Mouse (Mus musculus): ENCODE results near the gene Pusl1. TPM values are rescaled to one million over a fixed set of nuclear protein-coding genes. Genes with fewer than 3 reads are reported as not detected.

Pusl1 gene
- total RNA-seq (2023): 35.7 TPM

DNA sequence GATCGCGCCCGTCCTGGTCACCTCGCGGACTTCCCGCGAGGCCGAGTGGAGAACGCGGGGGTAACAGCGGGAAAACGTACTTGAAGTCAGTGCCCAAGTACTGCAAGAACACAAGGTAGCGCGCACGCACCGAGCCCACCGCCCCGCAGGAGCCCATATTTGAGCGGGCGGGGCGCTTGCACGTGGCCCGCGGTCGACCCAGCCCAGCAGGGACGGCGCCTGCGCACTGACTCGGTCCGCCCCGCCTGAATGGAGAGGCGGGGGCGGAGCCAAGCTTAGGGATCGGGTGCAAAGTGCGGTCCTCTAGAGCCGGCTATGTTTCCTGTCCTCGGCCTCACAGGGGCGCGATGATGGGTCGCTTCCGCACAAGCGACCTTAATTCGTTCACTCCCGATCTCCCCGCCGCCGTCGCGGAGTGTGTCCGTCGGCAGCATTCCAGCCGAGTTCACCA is at the start of gene Pusl1, which contains the start of gene Acap3:
TSS of gene Pusl1 (minus strand) at position 231 of the 451 bp plus-strand sequence.
TSS of gene Acap3 (plus strand) at position 272 of the 451 bp plus-strand sequence.

DNA sequence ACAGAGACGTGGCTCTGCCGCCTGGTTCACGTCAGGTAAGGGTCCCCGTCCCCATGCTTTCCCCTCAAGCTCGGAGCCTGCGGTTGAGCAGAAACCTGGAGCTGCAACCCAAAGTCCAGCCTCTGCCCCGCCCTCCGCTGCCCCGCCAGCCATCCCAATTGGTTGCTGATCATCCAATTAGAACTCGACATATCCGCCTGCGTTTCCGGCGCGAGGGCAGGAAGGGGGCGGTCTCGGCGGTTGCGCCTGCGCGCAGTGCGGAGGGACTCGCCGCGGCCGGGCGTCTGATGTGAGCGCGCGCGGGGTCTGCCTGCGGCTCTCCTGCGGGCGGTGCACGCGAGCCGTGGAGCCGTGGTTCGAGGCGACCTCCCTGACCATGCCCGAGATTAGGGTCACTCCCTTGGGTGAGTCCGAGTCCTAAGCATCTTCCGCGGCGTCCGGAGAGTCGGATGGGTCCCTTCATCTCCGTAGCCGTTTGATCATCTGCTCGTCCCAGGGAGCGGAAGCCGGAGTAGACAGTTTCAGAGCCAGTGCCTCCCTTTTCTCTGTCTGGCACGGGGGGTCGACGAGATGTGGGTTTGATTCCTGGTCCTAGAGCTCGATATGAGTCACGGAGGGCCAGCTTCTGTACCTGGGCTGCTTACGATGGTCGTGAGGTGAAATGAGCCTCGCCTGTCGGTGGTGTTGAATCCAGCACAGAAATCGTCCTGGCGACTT is 22.1 kb downstream of the Pusl1 start, which contains the start of the genes Cptp and Ints11:
TSS of gene Cptp (minus strand) at position 124 of the 717 bp plus-strand sequence.
TSS of gene Ints11 (plus strand) at position 230 of the 717 bp plus-strand sequence.

GRCm38 (mm10) chr4:155863001-155863400 is 28.6 kb downstream of the Pusl1 start, which contains the start of gene Tas1r3:
Gene Tas1r3, minus strand, starts transcription at chr4:155863362.

DNA sequence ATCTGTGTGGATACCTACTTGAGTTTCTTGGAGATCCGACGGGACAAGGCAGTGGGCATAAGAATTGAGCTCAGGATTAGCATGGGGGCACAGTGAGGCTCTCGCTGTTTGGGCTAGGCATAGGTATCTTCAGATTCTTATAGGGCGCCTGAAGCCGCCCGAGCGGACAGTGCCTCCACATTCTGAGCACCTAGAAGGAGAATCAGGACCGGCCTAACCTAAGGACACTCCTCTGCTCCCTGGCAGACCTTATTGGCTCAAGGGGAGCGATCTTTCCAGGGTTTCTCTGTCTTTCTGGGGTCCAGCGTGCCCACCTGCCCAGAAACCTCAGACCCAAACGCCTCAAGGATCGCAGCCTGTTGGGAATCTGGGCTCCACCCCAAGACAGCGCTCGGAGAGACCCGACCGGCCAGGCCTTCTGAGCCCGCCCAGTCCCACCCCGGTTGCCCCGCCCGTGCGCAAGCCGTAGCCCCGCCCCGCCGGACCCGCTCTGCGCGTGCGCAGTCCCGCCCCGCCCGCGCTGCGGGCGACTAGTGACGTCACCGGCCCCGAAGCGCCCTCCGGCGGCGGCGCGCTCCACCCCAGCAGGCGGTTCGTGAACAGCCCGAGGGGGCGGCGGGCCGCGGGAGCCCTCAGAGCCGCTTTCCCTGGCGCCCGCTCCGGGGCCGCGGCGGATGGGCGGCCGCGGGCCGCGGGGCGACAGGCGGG is 44.6 kb downstream of the Pusl1 start, which contains the start of gene Dvl1:
TSS of gene Dvl1 (plus strand) at position 532 of the 708 bp plus-strand sequence.

GRCm38 (mm10) chr4:155839483-155839910 is 52.1 kb downstream of the Pusl1 start, which contains the start of gene Mxra8:
Gene Mxra8, plus strand, starts transcription at chr4:155839680.

Other genes with a start within 250 kb of the Pusl1 start
- not detected for gene Gm10563, start 246.4 kb downstream of the Pusl1 start, total RNA-seq (2023)
- gene Mmp23, start 238.4 kb downstream of the Pusl1 start, total RNA-seq (2023): 0.71 TPM
- 47.1 TPM for gene Mib2, start 222.6 kb downstream of the Pusl1 start, total RNA-seq (2023)
- gene Fndc10, start 197.4 kb downstream of the Pusl1 start, total RNA-seq (2023): 10.1 TPM
- gene Ssu72, start 187.0 kb downstream of the Pusl1 start, total RNA-seq (2023): 79.3 TPM
- 1.0 TPM for gene Tmem240, start 157.0 kb downstream of the Pusl1 start, total RNA-seq (2023)
- gene Atad3a, start 130.7 kb downstream of the Pusl1 start, total RNA-seq (2023): 54.1 TPM
- gene Vwa1, start 117.1 kb downstream of the Pusl1 start, total RNA-seq (2023): not detected
- gene Tmem88b, start 105.9 kb downstream of the Pusl1 start, total RNA-seq (2023): not detected
- gene Ankrd65, start 101.3 kb downstream of the Pusl1 start, total RNA-seq (2023): not detected
- 39.3 TPM for gene Mrpl20, start 88.9 kb downstream of the Pusl1 start, total RNA-seq (2023)
- 235 TPM for gene Ccnl2, start 79.3 kb downstream of the Pusl1 start, total RNA-seq (2023)
- gene Aurkaip1, start 60.5 kb downstream of the Pusl1 start, total RNA-seq (2023): 99.7 TPM
- gene Mxra8, start 52.1 kb downstream of the Pusl1 start, total RNA-seq (2023): 8.3 TPM
- 78.7 TPM for gene Dvl1, start 44.4 kb downstream of the Pusl1 start, total RNA-seq (2023)
- 1.6 TPM for gene Tas1r3, start 28.4 kb downstream of the Pusl1 start, total RNA-seq (2023)
- gene Cptp, start 22.3 kb downstream of the Pusl1 start, total RNA-seq (2023): 11.3 TPM
- 68.1 TPM for gene Ints11, start 22.2 kb downstream of the Pusl1 start, total RNA-seq (2023)
- 61.9 TPM for gene Acap3, start within 50 bp of the Pusl1 start, total RNA-seq (2023)
- gene Ube2j2, start 52.0 kb upstream of the Pusl1 start, total RNA-seq (2023): 130 TPM
- 7.0 TPM for gene C1qtnf12, start 70.5 kb upstream of the Pusl1 start, total RNA-seq (2023)
- gene B3galt6, start 100.9 kb upstream of the Pusl1 start, total RNA-seq (2023): 4.0 TPM
- gene Sdf4, start 101.1 kb upstream of the Pusl1 start, total RNA-seq (2023): 200 TPM
- gene Tnfrsf4, start 122.1 kb upstream of the Pusl1 start, total RNA-seq (2023): 24.3 TPM
- gene Tnfrsf18, start 134.4 kb upstream of the Pusl1 start, total RNA-seq (2023): 65.3 TPM
- gene Ttll10, start 167.6 kb upstream of the Pusl1 start, total RNA-seq (2023): not detected
- gene 9430015G10Rik, start 218.2 kb upstream of the Pusl1 start, total RNA-seq (2023): 48.2 TPM
- 0.83 TPM for gene Rnf223, start 238.7 kb upstream of the Pusl1 start, total RNA-seq (2023)